Mouse (Mus musculus): ENCODE results near the gene Sdccag8. TPM values are rescaled to one million over a fixed set of nuclear protein-coding genes. Genes with fewer than 3 reads are reported as not detected.

Sdccag8 gene
- polyA plus RNA-seq (2017; shearing (Covaris generic)): 10 to 100 TPM; 24.5 to 28.1 (median 27.5) TPM

- peak; percentile 95 for ATAC-seq
Measured at GRCm38 (mm10) chr1:176814591-176815062, at the start of gene Sdccag8. Gene Sdccag8 (plus strand): TSS chr1:176814660.

GRCm38 (mm10) chr1:176774533-176774932 lies 39.9 kb upstream of the Sdccag8 start:
- no peak for ATAC-seq

- ATAC-seq: no peak
Measured at GRCm38 (mm10) chr1:176789326-176789725, 25.1 kb upstream of the Sdccag8 start.

- ATAC-seq: no peak
Measured at GRCm38 (mm10) chr1:176792175-176792574, 22.3 kb upstream of the Sdccag8 start.

GRCm38 (mm10) chr1:176798673-176799072 lies 15.8 kb upstream of the Sdccag8 start:
- no peak for ATAC-seq

- peak; percentile 89 for ATAC-seq
Measured at GRCm38 (mm10) chr1:176800728-176801365, 13.6 kb upstream of the Sdccag8 start.

GRCm38 (mm10) chr1:176810161-176810560 lies 4.3 kb upstream of the Sdccag8 start:
- no peak for ATAC-seq

- no peak for ATAC-seq
Measured at GRCm38 (mm10) chr1:176811892-176812291, 2.6 kb upstream of the Sdccag8 start.

GRCm38 (mm10) chr1:176812491-176813291 lies 1.8 kb upstream of the Sdccag8 start:
- no peak for ATAC-seq

- no peak for ATAC-seq
Measured at GRCm38 (mm10) chr1:176813292-176814035, 996 bp upstream of the Sdccag8 start.

- ATAC-seq: peak; percentile 63
Measured at GRCm38 (mm10) chr1:176814036-176814420, 432 bp upstream of the Sdccag8 start, which contains the start of gene Cep170. Gene Cep170 (minus strand): TSS chr1:176814067.

- no peak for ATAC-seq
Measured at GRCm38 (mm10) chr1:176816728-176817127, 2.3 kb downstream of the Sdccag8 start.

GRCm38 (mm10) chr1:176818147-176818546 lies 3.7 kb downstream of the Sdccag8 start:
- ATAC-seq: no peak

- ATAC-seq: no peak
Measured at GRCm38 (mm10) chr1:176818763-176819162, 4.3 kb downstream of the Sdccag8 start.

- no peak for ATAC-seq
Measured at GRCm38 (mm10) chr1:176821929-176822328, 7.5 kb downstream of the Sdccag8 start.

- ATAC-seq: no peak
Measured at GRCm38 (mm10) chr1:176822949-176823348, 8.5 kb downstream of the Sdccag8 start.

- no peak for ATAC-seq
Measured at GRCm38 (mm10) chr1:176823889-176824288, 9.4 kb downstream of the Sdccag8 start.

GRCm38 (mm10) chr1:176824611-176825010 lies 10.2 kb downstream of the Sdccag8 start:
- ATAC-seq: no peak

GRCm38 (mm10) chr1:176825084-176825483 lies 10.6 kb downstream of the Sdccag8 start:
- ATAC-seq: no peak

- no peak for ATAC-seq
Measured at GRCm38 (mm10) chr1:176826186-176826585, 11.7 kb downstream of the Sdccag8 start.

- ATAC-seq: no peak
Measured at GRCm38 (mm10) chr1:176826931-176827330, 12.5 kb downstream of the Sdccag8 start.

GRCm38 (mm10) chr1:176827365-176827764 lies 12.9 kb downstream of the Sdccag8 start:
- no peak for ATAC-seq

- ATAC-seq: no peak
Measured at GRCm38 (mm10) chr1:176827945-176828485, 13.6 kb downstream of the Sdccag8 start.

All from inflammation-experienced regulatory T-cells, adult 6 months (primary cell).